Mouse (Mus musculus) ZHBTc4 (cell line): ENCODE data around the gene Tctex1d2.

Source experiments
- DNase-seq: peaks from one replicate; pipeline ENCODE4 v3.0.0-alpha.2; 2011; ENCODE audit warnings: low read depth, low spot score

The Tctex1d2 gene

GRCm38 (mm10) chr16:32419517-32420483, at the start of gene Tctex1d2:
Gene Tctex1d2, plus strand, starts transcription at chr16:32419702.
- DNase-seq, result peak; percentile 98

GRCm38 (mm10) chr16:32371351-32371750, 48.2 kb upstream of the Tctex1d2 start:
- DNase-seq, result peak; percentile 27

GRCm38 (mm10) chr16:32379575-32379974, 39.9 kb upstream of the Tctex1d2 start:
- DNase-seq, result no peak

DNA sequence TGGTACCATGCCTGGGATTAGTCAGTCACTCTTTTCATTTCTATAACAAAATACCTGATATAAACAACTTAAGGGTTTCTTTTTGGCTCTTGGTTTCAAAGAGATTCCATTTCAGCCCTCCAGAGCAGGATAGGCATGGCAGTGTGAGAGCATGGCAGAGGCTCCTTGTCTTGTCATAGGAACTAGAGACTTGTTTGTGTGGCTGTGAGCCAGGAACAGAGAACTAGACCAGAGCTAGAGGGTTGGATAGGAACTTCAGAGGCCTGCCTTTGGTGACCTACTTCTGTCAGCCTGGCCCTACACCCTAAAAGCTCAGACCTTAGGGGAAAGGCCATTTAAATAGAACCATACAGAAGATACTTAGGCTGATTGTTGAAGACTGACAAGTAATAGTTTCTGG, 36.6 kb upstream of the Tctex1d2 start:
- no peak for DNase-seq

- no peak for DNase-seq
Observed at GRCm38 (mm10) chr16:32384885-32385284, 34.6 kb upstream of the Tctex1d2 start.

DNA sequence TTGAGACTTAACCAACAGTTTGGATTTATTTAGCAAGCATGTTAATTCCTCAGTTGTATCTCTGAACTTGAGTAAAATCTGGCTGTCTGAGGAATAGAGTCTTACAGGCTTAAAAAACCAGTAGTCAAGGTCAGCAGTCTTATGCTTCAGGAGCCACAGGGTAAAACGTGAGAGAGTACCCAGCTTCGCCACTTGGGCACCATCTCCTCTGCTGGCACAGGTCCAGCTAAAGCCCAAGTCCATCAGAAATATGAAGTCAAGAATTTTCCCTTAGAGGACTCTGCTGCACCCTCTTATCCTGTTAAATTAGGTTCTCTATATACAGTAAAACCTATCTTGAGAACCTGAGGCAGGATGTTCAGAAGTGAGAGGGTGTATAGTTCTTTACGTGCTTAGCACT, 32.7 kb upstream of the Tctex1d2 start:
- DNase-seq, result no peak

- no peak for DNase-seq
Observed at GRCm38 (mm10) chr16:32389049-32389448, 30.5 kb upstream of the Tctex1d2 start.

- no peak for DNase-seq
Observed at GRCm38 (mm10) chr16:32389841-32390240, 29.7 kb upstream of the Tctex1d2 start.

- no peak for DNase-seq
Observed at GRCm38 (mm10) chr16:32390882-32391281, 28.6 kb upstream of the Tctex1d2 start.

GRCm38 (mm10) chr16:32395679-32396540, 23.6 kb upstream of the Tctex1d2 start:
- no peak for DNase-seq

GRCm38 (mm10) chr16:32396541-32396835, 23.0 kb upstream of the Tctex1d2 start:
- no peak for DNase-seq

DNA sequence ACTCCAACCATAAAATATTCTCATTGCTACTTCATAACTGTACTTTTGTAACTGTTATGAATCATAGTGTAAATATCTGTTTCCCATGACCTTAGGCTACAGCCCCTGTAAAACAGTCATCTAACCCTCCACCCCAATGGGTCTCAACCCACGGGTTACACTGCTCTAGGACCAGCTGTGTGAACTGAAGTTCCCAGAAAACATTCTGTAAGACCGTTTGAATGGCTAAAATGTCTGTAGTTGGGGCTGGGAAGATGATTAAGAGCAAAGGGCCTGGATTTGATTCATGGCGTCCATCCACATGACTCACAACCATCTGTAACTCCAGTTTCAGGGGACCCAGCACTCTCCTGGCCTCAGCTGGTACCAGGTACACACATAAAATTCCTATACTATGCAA, 21.3 kb upstream of the Tctex1d2 start:
- DNase-seq, result no peak

DNA sequence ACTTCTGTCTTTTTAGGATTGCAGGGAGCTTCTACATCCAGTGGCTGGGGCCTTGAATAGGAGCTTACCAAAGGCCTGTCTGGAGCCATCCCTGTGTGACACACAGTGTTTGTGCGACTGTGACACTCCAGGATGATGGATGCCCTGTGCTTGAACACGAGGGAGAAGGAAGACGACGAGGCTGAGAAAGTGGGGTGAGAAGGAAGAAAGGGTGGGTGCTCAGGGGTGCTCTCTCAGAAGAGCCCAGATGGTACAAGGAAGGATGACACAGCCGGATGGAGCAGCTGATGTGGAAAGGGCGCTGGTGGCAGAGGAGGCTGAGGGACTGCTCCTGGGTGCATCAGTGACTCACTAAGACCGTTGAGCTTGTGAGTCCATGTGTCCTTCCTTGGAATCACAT, 19.2 kb upstream of the Tctex1d2 start, which contains the start of gene Tm4sf19:
Gene Tm4sf19, plus strand, starts transcription at position 240 of the 400 bp plus-strand sequence.
- no peak for DNase-seq

GRCm38 (mm10) chr16:32401335-32401965, 18.1 kb upstream of the Tctex1d2 start:
- DNase-seq, result no peak

DNA sequence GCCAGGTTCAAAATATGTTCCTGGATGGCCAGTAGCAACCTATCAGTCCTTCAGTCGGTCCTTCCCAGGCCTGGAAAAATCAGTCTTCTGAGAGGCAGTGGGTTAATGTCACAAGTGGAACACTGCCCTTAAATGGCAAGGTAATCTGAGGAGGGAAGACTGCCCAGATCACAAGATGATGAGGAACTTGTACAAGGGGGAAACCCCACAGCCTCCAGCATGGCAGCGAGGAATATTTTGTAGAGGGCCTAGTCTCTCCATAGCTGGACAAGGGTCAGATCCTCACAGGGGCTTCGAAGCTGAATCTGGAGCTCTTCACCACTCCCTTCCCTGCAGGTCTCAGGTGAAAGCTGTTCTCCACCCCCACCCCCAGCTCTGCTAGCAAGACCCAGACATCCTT, 16.7 kb upstream of the Tctex1d2 start:
- no peak for DNase-seq

GRCm38 (mm10) chr16:32405716-32406115, 13.8 kb upstream of the Tctex1d2 start:
- no peak for DNase-seq

DNA sequence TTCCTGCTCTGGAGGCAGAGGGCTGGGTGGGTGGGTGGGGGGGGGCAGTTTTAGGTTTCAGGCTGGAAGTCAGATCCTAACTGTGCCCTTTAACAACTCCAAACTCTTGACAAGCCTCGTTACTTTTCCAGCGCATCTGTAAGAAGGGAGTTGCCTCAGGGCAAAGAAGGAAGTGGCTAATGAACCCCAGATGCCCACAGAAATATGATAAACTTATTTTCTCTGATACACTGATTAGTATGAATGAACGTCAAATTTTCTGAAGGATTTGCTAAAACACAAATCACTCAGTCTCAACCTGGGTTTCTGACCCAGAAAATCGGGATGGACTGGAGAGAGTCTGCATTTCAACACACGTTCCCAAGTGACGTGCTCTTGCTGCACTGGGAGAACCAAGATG, 12.8 kb upstream of the Tctex1d2 start:
- DNase-seq, result no peak

DNA sequence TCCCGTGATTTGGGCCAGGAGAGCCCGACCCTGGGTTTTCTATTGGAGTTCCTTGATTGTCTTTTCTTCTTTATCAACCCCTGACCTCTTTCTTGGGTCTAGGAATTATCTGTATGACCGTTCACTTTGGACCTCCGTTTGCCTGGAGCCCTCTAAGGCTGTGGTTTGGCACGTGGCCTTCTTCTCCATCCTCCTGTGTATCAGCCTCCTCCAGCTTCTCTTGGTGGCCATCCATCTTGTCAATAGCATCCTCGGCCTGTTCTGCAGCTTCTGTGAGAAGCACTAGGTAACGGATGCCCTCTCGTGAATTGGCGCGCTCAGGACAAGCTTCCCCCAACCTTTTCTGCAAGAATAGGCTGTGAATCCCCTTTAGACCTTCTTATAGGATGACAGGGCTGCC, 11.8 kb upstream of the Tctex1d2 start:
- no peak for DNase-seq

- no peak for DNase-seq
Observed at GRCm38 (mm10) chr16:32417457-32417856, 2.0 kb upstream of the Tctex1d2 start.

DNA sequence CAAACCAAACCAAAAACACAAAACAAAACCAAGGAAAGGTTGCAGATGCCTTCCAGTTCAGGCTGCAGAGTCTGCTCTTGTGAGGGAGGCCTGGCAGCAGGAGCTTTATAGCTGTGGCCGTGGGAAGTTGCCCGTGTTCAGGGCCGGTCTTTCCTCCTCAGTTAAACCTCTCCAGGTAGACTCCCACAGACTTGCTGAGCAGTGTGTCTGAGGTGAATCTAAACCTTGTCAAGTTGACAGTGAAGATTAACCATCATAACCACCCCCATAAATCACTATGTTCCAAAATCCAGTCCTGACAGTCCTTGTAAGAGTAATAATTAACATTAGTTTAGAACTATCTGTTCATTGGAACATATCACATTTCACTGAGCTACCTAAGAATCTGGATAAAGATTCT, 8.0 kb downstream of the Tctex1d2 start:
- no peak for DNase-seq

DNA sequence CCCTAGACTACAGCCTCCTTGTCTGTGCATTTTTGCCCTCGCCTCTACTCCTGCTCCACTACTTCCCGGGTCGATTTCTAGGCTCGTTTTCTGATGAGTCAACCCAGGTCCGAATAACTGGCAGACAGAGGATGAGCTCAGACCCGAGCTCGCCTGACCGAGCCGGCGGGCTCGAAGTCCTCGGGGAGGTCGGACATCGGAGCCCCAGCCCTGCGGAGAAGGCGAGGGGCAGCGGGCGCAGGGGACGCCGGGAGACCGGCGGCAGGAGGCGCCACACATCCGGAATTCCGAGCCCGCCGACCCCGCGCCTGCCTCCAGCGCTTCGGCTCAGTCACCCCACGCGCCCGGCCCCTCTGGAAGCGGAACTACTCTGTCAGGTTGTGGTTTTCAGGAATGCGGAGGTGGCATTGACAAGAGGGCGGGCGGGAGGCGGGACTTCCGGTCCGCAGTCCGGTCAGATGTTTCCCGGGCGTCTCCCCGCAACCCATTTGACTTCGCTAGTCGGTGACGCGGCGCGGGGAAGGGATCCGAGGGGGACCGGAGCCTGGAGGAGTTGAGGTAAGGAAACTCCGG, 11.1 kb downstream of the Tctex1d2 start, which contains the start of gene Pcyt1a:
Gene Pcyt1a, plus strand, starts transcription at position 448 of the 573 bp plus-strand sequence.
- peak; percentile 96 for DNase-seq
